Mouse (Mus musculus) E14TG2a.4 (cell line): Measurements from ENCODE around the gene H2-M10.4.

Experiments used
- H3K27me3 ChIP-seq: 2 replicates; pipeline ENCODE4 v1.6.1; 2014; ENCODE audit warnings: low read length, control low read depth; ENCODE audit not compliant: insufficient read depth
- H3K36me3 ChIP-seq: 2 replicates; pipeline ENCODE4 v1.6.1; 2014; ENCODE audit warnings: low read length, control low read depth; ENCODE audit not compliant: insufficient read depth
- H3K4me1 ChIP-seq: replicated peaks from 2 replicates; pipeline ENCODE4 v1.6.1; 2014; ENCODE audit warnings: low read depth, low read length, control low read depth
- H3K4me3 ChIP-seq: replicated peaks from 2 replicates; pipeline ENCODE4 v1.5.1; 2014; ENCODE audit warnings: mild to moderate bottlenecking, low read length
- H3K9me3 ChIP-seq: 2 replicates; pipeline ENCODE4 v1.6.1; 2014; ENCODE audit warnings: low read length, control low read depth
- CTCF ChIP-seq: conservative IDR thresholded peaks from 2 replicates; pipeline ENCODE4 v1.5.1; 2014; ENCODE audit warnings: low read length
- NANOG ChIP-seq: IDR thresholded peaks from 2 replicates; pipeline ENCODE4 v1.6.1; 2014; ENCODE audit warnings: borderline replicate concordance, low read length, mixed read lengths
- POU5F1 ChIP-seq: IDR thresholded peaks from 2 replicates; pipeline ENCODE4 v1.6.1; 2014; ENCODE audit warnings: low read length, borderline replicate concordance

The H2-M10.4 gene

GRCm38 (mm10) chr17:36417416-36417815 lies 44.7 kb downstream of the H2-M10.4 start:
- 0 out of 2 replicates have a peak, but pooled peaks cover 4% of the 10 kb centered on the region for H3K27me3 ChIP-seq
- no peak overlapping the region for H3K4me3 ChIP-seq
- peaks cover 12% of the 10 kb centered on the region for H3K9me3 ChIP-seq
- H3K36me3 ChIP-seq: no peaks in the 10 kb centered on the region
- no peaks in the 10 kb centered on the region for H3K4me1 ChIP-seq
- TF ChIP-seq NANOG (no peak), POU5F1 (no peak), CTCF (no peak)

- H3K27me3 ChIP-seq: no peaks in the 10 kb centered on the region
- no peaks in the 10 kb centered on the region for H3K4me1 ChIP-seq
- no peaks in the 10 kb centered on the region for H3K9me3 ChIP-seq
- TF ChIP-seq POU5F1 (no peak), CTCF (no peak), NANOG (no peak)
- no peak overlapping the region for H3K4me3 ChIP-seq
- no peaks in the 10 kb centered on the region for H3K36me3 ChIP-seq
These were observed 46.7 kb downstream of the H2-M10.4 start for GRCm38 (mm10) chr17:36415407-36415806.

DNA sequence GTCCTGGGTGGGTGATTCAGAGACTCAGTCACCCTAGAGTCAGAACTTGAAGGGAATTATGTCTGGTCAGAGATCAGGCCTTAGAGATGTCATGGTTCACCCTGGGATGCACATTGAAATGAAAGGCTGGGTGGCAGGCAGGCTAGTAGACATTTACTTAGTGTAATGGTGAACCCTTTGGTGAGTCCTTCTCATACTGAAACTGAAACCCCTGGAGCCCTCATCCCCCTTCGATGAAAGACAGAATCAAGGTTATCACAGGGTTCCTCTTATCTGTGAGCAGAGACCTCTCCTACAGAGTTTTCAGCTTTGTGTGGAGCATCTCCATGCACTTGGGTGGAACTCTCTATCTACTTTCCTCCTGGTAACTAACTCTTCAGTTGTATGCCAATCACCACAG lies 47.8 kb downstream of the H2-M10.4 start:
- Histone ChIP-seq H3K36me3 (no peaks in the 10 kb centered on the region), H3K27me3 (no peaks in the 10 kb centered on the region), H3K4me3 (no peak overlapping the region), H3K9me3 (no peaks in the 10 kb centered on the region), H3K4me1 (no peaks in the 10 kb centered on the region)
- no peak for TF ChIP-seq POU5F1
- no peak for TF ChIP-seq NANOG
- no peak for TF ChIP-seq CTCF
